In the genomic region with DNA sequence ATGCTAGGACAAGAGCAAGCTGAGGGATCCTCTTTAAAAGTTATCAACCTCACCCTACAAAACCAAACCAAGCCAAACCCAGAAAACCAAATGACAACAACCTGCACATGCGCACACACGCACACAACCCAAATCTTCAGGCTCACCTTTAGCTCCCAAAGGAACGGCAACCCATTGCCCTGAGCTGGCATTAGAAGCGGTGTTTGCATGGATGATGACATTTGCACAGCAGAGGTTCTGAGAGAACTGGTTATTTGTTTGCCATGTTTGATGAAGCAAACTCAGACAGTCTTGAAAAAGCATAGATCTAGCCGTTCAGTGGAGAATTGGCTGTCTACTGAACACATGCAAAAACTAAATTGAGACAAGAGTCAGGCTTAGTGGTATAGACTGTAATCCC, we compare ENCODE assay signal across 25 mouse cellular contexts.
"Had no signal": no experiment of that assay in that cellular context is flagged by ENCODE, and none has a peak within 500 bp of the region (broad histone marks: within the 10 kb centered on the region; RNA-seq: fewer than 3 reads in every experiment).

No protein-coding gene starts in this region.

- H3K36me3 ChIP-seq: heart, embryonic 13.5 days; heart, embryonic 15.5 days; kidney, embryonic 15.5 days; limb, embryonic 13.5 days; limb, embryonic 15.5 days; liver, embryonic 13.5 days; liver, embryonic 15.5 days had no signal

- H3K27ac ChIP-seq: hindbrain, embryonic 13.5 days; hindbrain, embryonic 15.5 days; hindbrain, postnatal 0 days; kidney, embryonic 15.5 days; kidney, postnatal 0 days; limb, embryonic 13.5 days; limb, embryonic 15.5 days; liver, embryonic 13.5 days; liver, embryonic 15.5 days had no signal

- H3K4me2 ChIP-seq: hindbrain, embryonic 13.5 days; hindbrain, embryonic 15.5 days; kidney, embryonic 15.5 days; limb, embryonic 13.5 days; limb, embryonic 15.5 days; liver, embryonic 13.5 days; liver, embryonic 15.5 days had no signal

- H3K27me3 ChIP-seq: heart, embryonic 13.5 days; heart, embryonic 15.5 days; hindbrain, embryonic 13.5 days; hindbrain, embryonic 15.5 days; kidney, embryonic 15.5 days; limb, embryonic 15.5 days; liver, embryonic 13.5 days; liver, embryonic 15.5 days had no signal

- H3K9me3 ChIP-seq: heart, embryonic 13.5 days; heart, embryonic 15.5 days; hindbrain, embryonic 13.5 days; hindbrain, embryonic 15.5 days; kidney, embryonic 15.5 days; limb, embryonic 13.5 days; limb, embryonic 15.5 days; liver, embryonic 13.5 days; liver, embryonic 15.5 days had no signal

- H3K4me3 ChIP-seq: heart, embryonic 13.5 days; heart, embryonic 15.5 days; hindbrain, embryonic 13.5 days; hindbrain, embryonic 15.5 days; kidney, embryonic 15.5 days; limb, embryonic 13.5 days; limb, embryonic 15.5 days; liver, embryonic 13.5 days; liver, embryonic 15.5 days had no signal

- H3K9ac ChIP-seq: heart, embryonic 15.5 days; hindbrain, embryonic 13.5 days; hindbrain, embryonic 15.5 days; kidney, embryonic 15.5 days; limb, embryonic 13.5 days; limb, embryonic 15.5 days; liver, embryonic 13.5 days; liver, embryonic 15.5 days had no signal

- H3K4me1 ChIP-seq: hindbrain, embryonic 13.5 days; hindbrain, embryonic 15.5 days had no signal

- ATAC-seq: hindbrain, postnatal 0 days; intestine, embryonic 16.5 days had no signal

- DNase-seq: gastrocnemius, postnatal 14 days; gastrocnemius, postnatal 36 days; heart, adult 18-20 months; heart, postnatal 14 days; heart, postnatal 36 days; kidney, adult 11 months; kidney, adult 2 months; kidney, adult 9 months; kidney, postnatal 14 days; kidney, postnatal 36 days; layer of hippocampus, adult 9-11 months; layer of hippocampus, postnatal 36 days; left cerebral cortex, postnatal 4 days; liver, embryonic 13.5 days had no signal
